Mouse (Mus musculus): ENCODE data around the gene Bloc1s3. TPM values are rescaled to one million over a fixed set of nuclear protein-coding genes. Genes with fewer than 3 reads are reported as not detected.

Bloc1s3 gene
- total and polyA plus RNA-seq, 3 experiments, result 4.9 to 8.0 (median 6.7) TPM

- Histone ChIP-seq H3K4me1 (ENCODE audit: control insufficient read depth in 1 of 2, insufficient read depth in 2 of 2) (no peaks in the 10 kb centered on the region), H3K27me3 (replicated peaks) (peaks cover 37% of the 10 kb centered on the region), H3K79me2 (replicated peaks; ENCODE audit: control insufficient read depth, extremely low read depth, insufficient read depth, poor library complexity, severe bottlenecking) (no peaks in the 10 kb centered on the region), H3K9me3 (replicated peaks; ENCODE audit: low read length) (no peaks in the 10 kb centered on the region), H3K36me3 (replicated peaks in 1 of 2; ENCODE audit: control insufficient read depth in 1 of 2, insufficient read depth in 1 of 2, low read length in 1 of 2) (no peaks in the 10 kb centered on the region), H3K9ac (ENCODE audit: insufficient read depth, low read depth) (no peak overlapping the region), H3K4me3 (replicated peaks in 1 of 3; ENCODE audit: low read depth in 2 of 3, low read length in 2 of 3, poor library complexity in 1 of 3) (no peak overlapping the region), H3K4me2 (ENCODE audit: insufficient read depth, low read depth, poor library complexity, severe bottlenecking) (no peak overlapping the region), H3K27ac (ENCODE audit: insufficient read depth, low read depth) (no peak overlapping the region)
- no peak for DNase-seq (ENCODE audit: extremely low read depth)
- dilution Hi-C loops (cut with MboI; ENCODE audit: extremely low pct_ligation_motif_present, extremely low pct_unique_long_range_greater_than_20kb, low sequenced_read_pairs) (no loop called here), in situ Hi-C loops (cut with MboI; ENCODE audit: low pct_ligation_motif_present, low pct_unique_long_range_greater_than_20kb, low sequenced_read_pairs) (no loop called here)
- no peak for TF ChIP-seq MAX (IDR thresholded peaks at IDR 0.05; ENCODE audit: low read length)
- no peak for TF ChIP-seq BHLHE40 (IDR thresholded peaks at IDR 0.05; ENCODE audit: low read depth, low read length)
- TF ChIP-seq ZNF384 (IDR thresholded peaks at IDR 0.05; ENCODE audit: low read depth, low read length), result no peak
- TF ChIP-seq GABPA (IDR thresholded peaks at IDR 0.05; ENCODE audit: insufficient replicate concordance, low read depth, low read length), result no peak
- TF ChIP-seq NELFE (IDR thresholded peaks at IDR 0.05; ENCODE audit: low read depth, low read length), result no peak
- no peak for TF ChIP-seq JUN (IDR thresholded peaks at IDR 0.05; ENCODE audit: insufficient read depth, low read depth, low read length)
- TF ChIP-seq PAX5 (IDR thresholded peaks at IDR 0.05; ENCODE audit: low read length), result no peak
- TF ChIP-seq UBTF (IDR thresholded peaks at IDR 0.05; ENCODE audit: low read depth, low read length), result no peak
- TF ChIP-seq MYC (IDR thresholded peaks at IDR 0.05; ENCODE audit: low read depth, low read length), result no peak
- no peak for TF ChIP-seq RAD21 (IDR thresholded peaks at IDR 0.05; ENCODE audit: low read depth, low read length)
- TF ChIP-seq MAZ (IDR thresholded peaks at IDR 0.05; ENCODE audit: low read depth, low read length), result no peak
- no peak for TF ChIP-seq KAT2A (IDR thresholded peaks at IDR 0.05; ENCODE audit: insufficient replicate concordance, low read length)
- TF ChIP-seq E2F4 (IDR thresholded peaks at IDR 0.05; ENCODE audit: insufficient replicate concordance, low read depth, low read length), result no peak
- TF ChIP-seq USF1 (IDR thresholded peaks at IDR 0.05; ENCODE audit: low read depth, low read length), result no peak
- TF ChIP-seq ZMIZ1 (IDR thresholded peaks at IDR 0.05; ENCODE audit: low read depth, low read length), result no peak
- no peak for TF ChIP-seq EP300 (IDR thresholded peaks at IDR 0.05; ENCODE audit: low read length)
- no peak for TF ChIP-seq TBP (conservative IDR thresholded peaks at IDR 0.05; ENCODE audit: low read depth, low read length)
- no peak for TF ChIP-seq CTCF (conservative IDR thresholded peaks at IDR 0.05 in 1 of 2, IDR thresholded peaks at IDR 0.05 in 1 of 2; ENCODE audit: low read depth in 2 of 2, low read length in 2 of 2)
Measured at GRCm38 (mm10) chr7:19498326-19498725, 9.8 kb downstream of the Bloc1s3 start.

GRCm38 (mm10) chr7:19496214-19496555, 12.0 kb downstream of the Bloc1s3 start:
- TF ChIP-seq UBTF (IDR thresholded peaks at IDR 0.05; ENCODE audit: low read depth, low read length), result no peak
- TF ChIP-seq MYC (IDR thresholded peaks at IDR 0.05; ENCODE audit: low read depth, low read length), result no peak
- no peak for TF ChIP-seq SMC3 (IDR thresholded peaks at IDR 0.05; ENCODE audit: low read depth, low read length)
- no peak for TF ChIP-seq CHD1 (IDR thresholded peaks at IDR 0.05; ENCODE audit: low read depth, low read length)
- no peak for TF ChIP-seq HCFC1 (IDR thresholded peaks at IDR 0.05; ENCODE audit: low read depth, low read length)
- TF ChIP-seq USF2 (conservative IDR thresholded peaks at IDR 0.05; ENCODE audit: low read depth, low read length), result no peak
- no peak for TF ChIP-seq ZC3H11A (IDR thresholded peaks at IDR 0.05; ENCODE audit: low read depth, low read length)
- no peak for TF ChIP-seq JUN (IDR thresholded peaks at IDR 0.05; ENCODE audit: insufficient read depth, low read depth, low read length)
- no peak for TF ChIP-seq MEF2A (IDR thresholded peaks at IDR 0.05; ENCODE audit: borderline replicate concordance, low read depth, low read length)
- no peak for TF ChIP-seq BHLHE40 (IDR thresholded peaks at IDR 0.05; ENCODE audit: low read depth, low read length)
- no peak for TF ChIP-seq SIN3A (IDR thresholded peaks at IDR 0.05; ENCODE audit: low read length)
- TF ChIP-seq TBP (conservative IDR thresholded peaks at IDR 0.05; ENCODE audit: low read depth, low read length), result no peak
- TF ChIP-seq POLR2A (IDR thresholded peaks at IDR 0.05; ENCODE audit: low read depth, low read length), result no peak
- TF ChIP-seq E2F4 (IDR thresholded peaks at IDR 0.05; ENCODE audit: insufficient replicate concordance, low read depth, low read length), result no peak
- no peak for TF ChIP-seq ZKSCAN1 (IDR thresholded peaks at IDR 0.05; ENCODE audit: borderline replicate concordance, low read depth, low read length)
- no peak for TF ChIP-seq NELFE (IDR thresholded peaks at IDR 0.05; ENCODE audit: low read depth, low read length)
- no peak for TF ChIP-seq RAD21 (IDR thresholded peaks at IDR 0.05; ENCODE audit: low read depth, low read length)
- no peak for TF ChIP-seq EP300 (IDR thresholded peaks at IDR 0.05; ENCODE audit: low read length)
- no peak for TF ChIP-seq JUND (conservative IDR thresholded peaks at IDR 0.05; ENCODE audit: low read depth, low read length)
- TF ChIP-seq ETS1 (conservative IDR thresholded peaks at IDR 0.05; ENCODE audit: low read depth, low read length), result no peak
- peaks cover 52% of the 10 kb centered on the region for H3K27me3 ChIP-seq (replicated peaks)
- H3K27ac ChIP-seq (ENCODE audit: insufficient read depth, low read depth), result no peak overlapping the region
- H3K4me1 ChIP-seq (ENCODE audit: control insufficient read depth in 1 of 2, insufficient read depth in 2 of 2), result 0 out of 4 replicates have a peak, but pooled peaks cover 0 to 3% of the 10 kb centered on the region in 2 experiments
- H3K9me3 ChIP-seq (replicated peaks; ENCODE audit: low read length), result no peaks in the 10 kb centered on the region
- H3K4me2 ChIP-seq (ENCODE audit: insufficient read depth, low read depth, poor library complexity, severe bottlenecking), result no peak overlapping the region
- in situ Hi-C loops (cut with MboI; ENCODE audit: low pct_ligation_motif_present, low pct_unique_long_range_greater_than_20kb, low sequenced_read_pairs) (no loop called here), dilution Hi-C loops (cut with MboI; ENCODE audit: extremely low pct_ligation_motif_present, extremely low pct_unique_long_range_greater_than_20kb, low sequenced_read_pairs) (no loop called here)
- no peaks in the 10 kb centered on the region for H3K79me2 ChIP-seq (replicated peaks; ENCODE audit: control insufficient read depth, extremely low read depth, insufficient read depth, poor library complexity, severe bottlenecking)
- no peak overlapping the region for H3K9ac ChIP-seq (ENCODE audit: insufficient read depth, low read depth)
- DNase-seq (ENCODE audit: extremely low read depth), result no peak
- H3K4me3 ChIP-seq (replicated peaks in 1 of 3; ENCODE audit: low read depth in 2 of 3, low read length in 2 of 3, poor library complexity in 1 of 3), result no peak overlapping the region
- no peaks in the 10 kb centered on the region for H3K36me3 ChIP-seq (replicated peaks in 1 of 2; ENCODE audit: control insufficient read depth in 1 of 2, insufficient read depth in 1 of 2, low read length in 1 of 2)

Data from CH12.LX (cell line).